Mouse (Mus musculus): ENCODE measurements around the gene Saa1. TPM values are rescaled to one million over a fixed set of nuclear protein-coding genes. Genes with fewer than 3 reads are reported as not detected.
"Not testable (repeated sequence)": the region's sequence is repeated elsewhere in the genome, so short reads cannot be mapped to it uniquely, and the experiment has no call there.

Saa1 gene
- polyA plus RNA-seq, 1 experiment from 2014 or later = not detected

- 42% methylated on average over 3 of the region's 3 CpGs for WGBS
- Histone ChIP-seq H3K27me3 (ENCODE audit: control insufficient read depth, insufficient read depth, low read length) (no peaks in the 10 kb centered on the region), H3K36me3 (ENCODE audit: control insufficient read depth, insufficient read depth, low read length) (no peaks in the 10 kb centered on the region), H3K4me1 (ENCODE audit: control insufficient read depth, insufficient read depth, low read length) (no peaks in the 10 kb centered on the region), H3K4me3 (ENCODE audit: low read depth, low read length) (no peak overlapping the region), H3K4me2 (no peak overlapping the region), H3K9ac (ENCODE audit: low read length) (no peak overlapping the region), H3K9me3 (ENCODE audit: control insufficient read depth, low read length) (no peaks in the 10 kb centered on the region), H3K27ac (ENCODE audit: low read depth, low read length) (no peak overlapping the region)
- no peak for DNase-seq (ENCODE audit: low spot score, missing footprints)
- ATAC-seq (ENCODE audit: low FRiP score) = no peak
Observed at GRCm38 (mm10) chr7:46748459-46748858, 5.7 kb upstream of the Saa1 start.

DNA sequence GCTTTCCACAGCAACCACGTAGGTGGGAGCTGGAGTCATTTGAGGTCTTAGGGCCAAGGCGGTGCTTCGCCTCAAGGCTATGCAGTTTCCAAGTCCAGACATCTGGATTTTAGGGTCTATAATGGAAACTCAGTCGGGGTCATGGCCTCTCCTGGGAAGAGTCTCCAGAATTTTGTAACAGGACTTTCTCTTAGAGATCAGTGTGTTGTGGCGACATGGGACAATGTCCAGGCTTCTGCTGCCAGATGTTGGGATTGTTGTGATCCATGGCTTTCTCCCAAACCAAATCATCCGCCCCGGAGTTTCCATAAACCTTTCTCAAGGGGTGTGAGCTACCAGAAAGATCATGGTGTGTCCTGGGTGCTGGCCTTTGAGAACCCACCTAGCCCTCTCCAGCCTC is 3.6 kb upstream of the Saa1 start:
- H3K4me2 ChIP-seq = no peak overlapping the region
- WGBS = 89% methylated on average over 7 of the region's 7 CpGs
- no peak for DNase-seq (ENCODE audit: low spot score, missing footprints)
- H3K4me1 ChIP-seq (ENCODE audit: control insufficient read depth, insufficient read depth, low read length) = no peaks in the 10 kb centered on the region
- H3K27me3 ChIP-seq (ENCODE audit: control insufficient read depth, insufficient read depth, low read length) = no peaks in the 10 kb centered on the region
- no peaks in the 10 kb centered on the region for H3K36me3 ChIP-seq (ENCODE audit: control insufficient read depth, insufficient read depth, low read length)
- ATAC-seq (ENCODE audit: low FRiP score) = no peak
- no peaks in the 10 kb centered on the region for H3K9me3 ChIP-seq (ENCODE audit: control insufficient read depth, low read length)
- H3K4me3 ChIP-seq (ENCODE audit: low read depth, low read length) = no peak overlapping the region
- no peak overlapping the region for H3K27ac ChIP-seq (ENCODE audit: low read depth, low read length)
- H3K9ac ChIP-seq (ENCODE audit: low read length) = no peak overlapping the region

GRCm38 (mm10) chr7:46745816-46746215 is 3.0 kb upstream of the Saa1 start:
- Histone ChIP-seq H3K27ac (ENCODE audit: low read depth, low read length) (no peak overlapping the region), H3K4me2 (no peak overlapping the region), H3K9ac (ENCODE audit: low read length) (no peak overlapping the region), H3K9me3 (ENCODE audit: control insufficient read depth, low read length) (no peaks in the 10 kb centered on the region), H3K4me1 (ENCODE audit: control insufficient read depth, insufficient read depth, low read length) (no peaks in the 10 kb centered on the region), H3K27me3 (ENCODE audit: control insufficient read depth, insufficient read depth, low read length) (no peaks in the 10 kb centered on the region), H3K36me3 (ENCODE audit: control insufficient read depth, insufficient read depth, low read length) (no peaks in the 10 kb centered on the region), H3K4me3 (ENCODE audit: low read depth, low read length) (no peak overlapping the region)
- no peak for DNase-seq (ENCODE audit: low spot score, missing footprints)
- 87% methylated on average over 3 of the region's 3 CpGs for WGBS
- ATAC-seq (ENCODE audit: low FRiP score) = no peak

DNA sequence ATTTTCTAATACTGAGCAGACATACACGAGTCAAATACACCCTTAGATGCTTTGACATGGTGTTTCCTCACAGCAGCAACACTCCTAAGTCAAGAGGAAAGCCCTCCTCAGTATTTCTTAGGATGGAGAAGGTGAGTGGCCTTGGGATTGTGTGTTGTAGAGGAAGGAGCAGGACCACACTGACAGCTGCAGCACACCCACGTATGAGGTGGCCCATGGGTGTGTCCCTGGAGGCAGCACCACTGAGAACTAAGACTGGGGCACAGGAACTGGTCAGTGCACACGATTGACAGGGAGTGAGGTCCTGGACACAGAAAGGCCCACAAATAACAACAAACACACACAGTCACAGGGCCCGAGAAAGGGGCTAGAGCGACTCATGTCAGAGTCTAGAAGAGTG is 2.7 kb downstream of the Saa1 start:
- not testable (repeated sequence) for H3K9me3 ChIP-seq (ENCODE audit: control insufficient read depth, low read length); H3K27ac ChIP-seq (ENCODE audit: low read depth, low read length); H3K27me3 ChIP-seq (ENCODE audit: control insufficient read depth, insufficient read depth, low read length); H3K4me2 ChIP-seq; ATAC-seq (ENCODE audit: low FRiP score); DNase-seq (ENCODE audit: low spot score, missing footprints); H3K9ac ChIP-seq (ENCODE audit: low read length); H3K4me3 ChIP-seq (ENCODE audit: low read depth, low read length); H3K36me3 ChIP-seq (ENCODE audit: control insufficient read depth, insufficient read depth, low read length); H3K4me1 ChIP-seq (ENCODE audit: control insufficient read depth, insufficient read depth, low read length)
- WGBS = 83% methylated on average over 5 of the region's 5 CpGs

GRCm38 (mm10) chr7:46738561-46739460 is 4.0 kb downstream of the Saa1 start:
- ATAC-seq (ENCODE audit: low FRiP score) = no peak
- no peak overlapping the region for H3K4me3 ChIP-seq (ENCODE audit: low read depth, low read length)
- DNase-seq (ENCODE audit: low spot score, missing footprints) = no peak
- no peak overlapping the region for H3K9ac ChIP-seq (ENCODE audit: low read length)
- H3K36me3 ChIP-seq (ENCODE audit: control insufficient read depth, insufficient read depth, low read length) = no peaks in the 10 kb centered on the region
- WGBS = 87% methylated on average over 12 of the region's 12 CpGs
- no peak overlapping the region for H3K4me2 ChIP-seq
- H3K4me1 ChIP-seq (ENCODE audit: control insufficient read depth, insufficient read depth, low read length) = no peaks in the 10 kb centered on the region
- H3K9me3 ChIP-seq (ENCODE audit: control insufficient read depth, low read length) = no peaks in the 10 kb centered on the region
- H3K27ac ChIP-seq (ENCODE audit: low read depth, low read length) = no peak overlapping the region
- no peaks in the 10 kb centered on the region for H3K27me3 ChIP-seq (ENCODE audit: control insufficient read depth, insufficient read depth, low read length)

DNA sequence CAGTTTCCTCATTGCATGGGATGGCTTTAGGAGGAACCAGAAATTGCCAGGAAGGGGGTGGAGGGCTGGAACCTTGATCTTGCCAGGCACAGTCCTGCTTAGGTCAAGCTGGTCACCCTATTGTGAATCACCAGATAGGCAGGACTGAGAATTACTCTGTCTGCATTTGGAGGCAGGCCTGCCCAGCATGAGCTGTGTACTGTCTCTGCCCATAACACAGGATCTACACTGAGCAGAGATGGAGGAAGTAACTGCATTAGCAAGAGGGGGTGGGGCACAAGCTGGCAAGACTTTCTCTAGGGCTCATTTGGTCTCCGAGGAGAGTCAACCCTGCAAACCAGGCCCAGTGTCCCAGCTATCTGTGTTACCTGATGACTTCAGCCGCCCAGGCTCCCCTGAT is 7.8 kb downstream of the Saa1 start:
- no peaks in the 10 kb centered on the region for H3K27me3 ChIP-seq (ENCODE audit: control insufficient read depth, insufficient read depth, low read length)
- no peaks in the 10 kb centered on the region for H3K4me1 ChIP-seq (ENCODE audit: control insufficient read depth, insufficient read depth, low read length)
- 87% methylated on average over 2 of the region's 2 CpGs for WGBS
- H3K27ac ChIP-seq (ENCODE audit: low read depth, low read length) = no peak overlapping the region
- DNase-seq (ENCODE audit: low spot score, missing footprints) = no peak
- H3K9me3 ChIP-seq (ENCODE audit: control insufficient read depth, low read length) = no peaks in the 10 kb centered on the region
- no peak for ATAC-seq (ENCODE audit: low FRiP score)
- H3K36me3 ChIP-seq (ENCODE audit: control insufficient read depth, insufficient read depth, low read length) = no peaks in the 10 kb centered on the region
- H3K4me3 ChIP-seq (ENCODE audit: low read depth, low read length) = no peak overlapping the region
- H3K9ac ChIP-seq (ENCODE audit: low read length) = no peak overlapping the region
- H3K4me2 ChIP-seq = no peak overlapping the region

DNA sequence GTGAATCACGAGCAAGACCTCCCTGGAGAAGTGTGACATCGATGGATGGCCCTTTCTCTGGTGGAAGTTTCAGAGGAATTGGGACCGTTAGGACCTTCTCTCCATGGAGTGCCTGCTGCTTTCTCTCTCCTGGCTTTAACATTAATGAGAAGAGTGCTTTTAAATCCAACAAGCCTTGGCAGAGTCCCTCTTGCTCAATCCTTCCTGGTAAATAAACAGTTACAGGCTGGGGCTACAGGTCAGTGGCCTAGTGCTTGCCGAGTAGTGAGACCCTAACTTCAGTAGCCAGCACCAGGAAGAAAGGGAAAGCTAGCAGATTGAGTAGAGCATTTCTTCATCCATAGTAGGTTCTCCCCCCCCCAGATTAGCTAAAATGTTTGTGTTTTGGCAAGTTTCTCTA is 10.3 kb downstream of the Saa1 start, which contains the start of gene Saa4:
Gene Saa4, minus strand, starts transcription at position 146 of the 400 bp plus-strand sequence.
- Histone ChIP-seq H3K27ac (ENCODE audit: low read depth, low read length) (no peak within 1 kb of the TSS), H3K36me3 (ENCODE audit: control insufficient read depth, insufficient read depth, low read length) (no peaks in the 10 kb centered on the region), H3K4me2 (no peak within 1 kb of the TSS), H3K9ac (ENCODE audit: low read length) (no peak within 1 kb of the TSS), H3K4me1 (ENCODE audit: control insufficient read depth, insufficient read depth, low read length) (no peaks in the 10 kb centered on the region), H3K27me3 (ENCODE audit: control insufficient read depth, insufficient read depth, low read length) (no peaks in the 10 kb centered on the region), H3K4me3 (ENCODE audit: low read depth, low read length) (no peak within 1 kb of the TSS), H3K9me3 (ENCODE audit: control insufficient read depth, low read length) (no peaks in the 10 kb centered on the region)
- DNase-seq (ENCODE audit: low spot score, missing footprints) = no peak
- no peak for ATAC-seq (ENCODE audit: low FRiP score)
- WGBS = 88% methylated on average over 4 of the region's 4 CpGs

DNA sequence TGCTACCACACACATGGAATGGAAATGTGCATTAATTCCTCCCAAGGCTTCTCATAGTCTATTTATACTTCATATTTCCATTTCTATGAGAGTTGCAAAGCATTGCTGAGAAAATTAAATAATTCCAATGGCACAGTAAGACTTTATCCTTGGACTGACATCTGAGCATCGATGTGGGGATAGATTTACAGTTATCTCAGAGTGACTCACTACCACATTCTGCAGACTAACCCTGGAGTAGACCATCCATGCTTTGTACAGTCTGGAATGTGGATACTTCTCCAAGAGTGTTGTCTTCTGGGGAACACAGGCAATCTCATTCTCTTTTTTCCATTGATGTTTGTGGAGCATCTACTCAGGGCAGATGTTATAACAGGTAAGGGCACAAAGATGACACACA is 15.2 kb downstream of the Saa1 start:
- Histone ChIP-seq H3K36me3 (ENCODE audit: control insufficient read depth, insufficient read depth, low read length) (no peaks in the 10 kb centered on the region), H3K27ac (ENCODE audit: low read depth, low read length) (no peak overlapping the region), H3K4me3 (ENCODE audit: low read depth, low read length) (no peak overlapping the region), H3K4me2 (no peak overlapping the region), H3K27me3 (ENCODE audit: control insufficient read depth, insufficient read depth, low read length) (no peaks in the 10 kb centered on the region), H3K9ac (ENCODE audit: low read length) (no peak overlapping the region), H3K9me3 (ENCODE audit: control insufficient read depth, low read length) (no peaks in the 10 kb centered on the region), H3K4me1 (ENCODE audit: control insufficient read depth, insufficient read depth, low read length) (no peaks in the 10 kb centered on the region)
- no peak for DNase-seq (ENCODE audit: low spot score, missing footprints)
- WGBS = 93% methylated on average over 1 of the region's 1 CpGs
- ATAC-seq (ENCODE audit: low FRiP score) = no peak

DNA sequence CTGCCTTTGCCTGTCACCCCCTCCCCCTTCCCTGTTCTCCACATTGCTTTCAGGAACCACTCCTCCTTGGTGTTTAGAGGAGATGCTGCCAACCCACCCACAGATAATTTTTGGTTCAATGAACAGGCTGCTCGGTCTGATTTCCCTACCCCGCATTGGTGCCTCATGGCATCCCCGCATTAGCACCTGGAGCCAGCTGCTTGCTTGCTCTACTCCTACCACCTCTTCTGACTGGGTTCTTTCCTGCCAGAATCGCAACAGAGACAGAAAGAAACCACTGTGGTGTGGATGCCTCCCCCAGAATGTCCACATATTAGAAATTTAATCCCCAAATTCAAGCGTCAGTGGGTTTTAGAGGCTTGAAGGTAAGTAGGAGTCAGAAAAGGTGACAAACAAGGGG is 18.4 kb downstream of the Saa1 start:
- Histone ChIP-seq H3K27me3 (ENCODE audit: control insufficient read depth, insufficient read depth, low read length) (no peaks in the 10 kb centered on the region), H3K9me3 (ENCODE audit: control insufficient read depth, low read length) (no peaks in the 10 kb centered on the region), H3K4me1 (ENCODE audit: control insufficient read depth, insufficient read depth, low read length) (no peaks in the 10 kb centered on the region), H3K36me3 (ENCODE audit: control insufficient read depth, insufficient read depth, low read length) (no peaks in the 10 kb centered on the region), H3K27ac (ENCODE audit: low read depth, low read length) (no peak overlapping the region), H3K4me3 (ENCODE audit: low read depth, low read length) (no peak overlapping the region), H3K4me2 (no peak overlapping the region), H3K9ac (ENCODE audit: low read length) (no peak overlapping the region)
- no peak for ATAC-seq (ENCODE audit: low FRiP score)
- 80% methylated on average over 5 of the region's 5 CpGs for WGBS
- DNase-seq (ENCODE audit: low spot score, missing footprints) = no peak

Measured in midbrain, embryonic 11.5 days (tissue).